Mouse (Mus musculus): ENCODE measurements around the gene Aebp2. TPM values are rescaled to one million over a fixed set of nuclear protein-coding genes. Genes with fewer than 3 reads are reported as not detected.
"Not testable (repeated sequence)": the region's sequence is repeated elsewhere in the genome, so short reads cannot be mapped to it uniquely, and the experiment has no call there.

Gene Aebp2
- 9.5 and 9.7 TPM in 2 replicates for polyA plus RNA-seq (2015; fragmentation: Nextera tagmentation; extraction: Ambion mirVana)

GRCm38 (mm10) chr6:140622391-140623225 lies at the start of gene Aebp2:
Gene Aebp2 (plus strand): TSS chr6:140622663.
- Histone ChIP-seq H3K27ac (peak within 1 kb of the TSS; percentile 96), H3K9ac (peak within 1 kb of the TSS; percentile 100), H3K4me1 (replicated peaks) (peaks cover 20% of the 10 kb centered on the region), H3K9me3 (no peaks in the 10 kb centered on the region), H3K27me3 (replicated peaks) (no peaks in the 10 kb centered on the region), H3K4me3 (replicated peaks) (peak within 1 kb of the TSS; percentile 100), H3K4me2 (replicated peaks) (peak within 1 kb of the TSS; percentile 67), H3K36me3 (no peaks in the 10 kb centered on the region)
- peak; percentile 2 for ATAC-seq
- WGBS, result 44% methylated on average over 30 of the region's 30 CpGs

GRCm38 (mm10) chr6:140574943-140575342 lies 47.5 kb upstream of the Aebp2 start:
- no peaks in the 10 kb centered on the region for H3K4me1 ChIP-seq (replicated peaks)
- H3K36me3 ChIP-seq, result peaks cover 28% of the 10 kb centered on the region
- H3K27ac ChIP-seq, result no peak overlapping the region
- H3K9me3 ChIP-seq, result no peaks in the 10 kb centered on the region
- WGBS, result 90% methylated on average over 3 of the region's 3 CpGs
- H3K9ac ChIP-seq, result no peak overlapping the region
- H3K4me2 ChIP-seq (replicated peaks), result no peak overlapping the region
- ATAC-seq, result no peak
- H3K27me3 ChIP-seq (replicated peaks), result no peaks in the 10 kb centered on the region
- H3K4me3 ChIP-seq (replicated peaks), result no peak overlapping the region

GRCm38 (mm10) chr6:140576133-140576532 lies 46.3 kb upstream of the Aebp2 start:
- Histone ChIP-seq H3K4me2 (replicated peaks) (no peak overlapping the region), H3K27ac (no peak overlapping the region), H3K4me3 (replicated peaks) (no peak overlapping the region), H3K27me3 (replicated peaks) (no peaks in the 10 kb centered on the region), H3K4me1 (replicated peaks) (no peaks in the 10 kb centered on the region), H3K9me3 (no peaks in the 10 kb centered on the region), H3K36me3 (peaks cover 23% of the 10 kb centered on the region), H3K9ac (no peak overlapping the region)
- WGBS, result 69% methylated on average over 8 of the region's 8 CpGs
- no peak for ATAC-seq

- no peaks in the 10 kb centered on the region for H3K4me1 ChIP-seq (replicated peaks)
- WGBS, result 69% methylated on average over 18 of the region's 18 CpGs
These were observed 45.3 kb upstream of the Aebp2 start for GRCm38 (mm10) chr6:140576961-140577821.

GRCm38 (mm10) chr6:140577822-140578170 lies 44.7 kb upstream of the Aebp2 start:
- WGBS, result 95% methylated on average over 4 of the region's 4 CpGs
- no peak overlapping the region for H3K4me3 ChIP-seq (replicated peaks)
- H3K4me2 ChIP-seq (replicated peaks), result no peak overlapping the region
- no peak for ATAC-seq
- no peaks in the 10 kb centered on the region for H3K27me3 ChIP-seq (replicated peaks)
- H3K27ac ChIP-seq, result no peak overlapping the region
- H3K36me3 ChIP-seq, result peaks cover 23% of the 10 kb centered on the region
- H3K4me1 ChIP-seq (replicated peaks), result no peaks in the 10 kb centered on the region
- H3K9ac ChIP-seq, result no peak overlapping the region
- no peaks in the 10 kb centered on the region for H3K9me3 ChIP-seq

More at GRCm38 (mm10) chr6:140576961-140577821, 45.3 kb upstream of the Aebp2 start:
- Histone ChIP-seq H3K36me3 (peaks cover 23% of the 10 kb centered on the region), H3K9ac (no peak overlapping the region), H3K27me3 (replicated peaks) (no peaks in the 10 kb centered on the region), H3K27ac (no peak overlapping the region), H3K4me2 (replicated peaks) (no peak overlapping the region), H3K4me3 (replicated peaks) (no peak overlapping the region), H3K9me3 (no peaks in the 10 kb centered on the region)
- peak; percentile 77 for ATAC-seq

GRCm38 (mm10) chr6:140578985-140579384 lies 43.5 kb upstream of the Aebp2 start:
- H3K4me2 ChIP-seq (replicated peaks); H3K9ac ChIP-seq; ATAC-seq; H3K9me3 ChIP-seq; H3K27me3 ChIP-seq (replicated peaks); H3K27ac ChIP-seq; H3K4me1 ChIP-seq (replicated peaks); H3K4me3 ChIP-seq (replicated peaks): not testable (repeated sequence)
- H3K36me3 ChIP-seq, result peaks cover 15% of the 10 kb centered on the region

- no peaks in the 10 kb centered on the region for H3K9me3 ChIP-seq
- no peak for ATAC-seq
- H3K27ac ChIP-seq, result no peak overlapping the region
- 74% methylated on average over 4 of the region's 4 CpGs for WGBS
- H3K4me1 ChIP-seq (replicated peaks), result no peaks in the 10 kb centered on the region
- no peak overlapping the region for H3K9ac ChIP-seq
- H3K27me3 ChIP-seq (replicated peaks), result no peaks in the 10 kb centered on the region
- peaks cover 9% of the 10 kb centered on the region; the same call in 1 of the 2 replicates for H3K36me3 ChIP-seq
- no peak overlapping the region for H3K4me2 ChIP-seq (replicated peaks)
- H3K4me3 ChIP-seq (replicated peaks), result no peak overlapping the region
These were observed 42.3 kb upstream of the Aebp2 start for GRCm38 (mm10) chr6:140580170-140580569.

GRCm38 (mm10) chr6:140586714-140587259 lies 35.7 kb upstream of the Aebp2 start:
- Histone ChIP-seq H3K9me3 (no peaks in the 10 kb centered on the region), H3K27ac (no peak overlapping the region), H3K36me3 (peaks cover 25% of the 10 kb centered on the region), H3K4me2 (replicated peaks) (no peak overlapping the region), H3K9ac (no peak overlapping the region), H3K4me1 (replicated peaks) (no peaks in the 10 kb centered on the region), H3K4me3 (replicated peaks) (no peak overlapping the region), H3K27me3 (replicated peaks) (no peaks in the 10 kb centered on the region)
- WGBS, result 81% methylated on average over 8 of the region's 8 CpGs
- ATAC-seq, result no peak

- no peak for ATAC-seq
- Histone ChIP-seq H3K9ac (no peak overlapping the region), H3K27me3 (replicated peaks) (no peaks in the 10 kb centered on the region), H3K4me2 (replicated peaks) (no peak overlapping the region), H3K36me3 (peaks cover 31% of the 10 kb centered on the region), H3K4me1 (replicated peaks) (0 out of 2 replicates have a peak, but pooled peaks cover 3% of the 10 kb centered on the region), H3K4me3 (replicated peaks) (no peak overlapping the region), H3K9me3 (no peaks in the 10 kb centered on the region), H3K27ac (no peak overlapping the region)
- WGBS, result 89% methylated on average over 5 of the region's 5 CpGs
These were observed 31.1 kb upstream of the Aebp2 start for GRCm38 (mm10) chr6:140591331-140591730.

GRCm38 (mm10) chr6:140592713-140593112 lies 29.8 kb upstream of the Aebp2 start:
- Histone ChIP-seq H3K9ac (no peak overlapping the region), H3K4me2 (replicated peaks) (no peak overlapping the region), H3K36me3 (peaks cover 31% of the 10 kb centered on the region), H3K4me3 (replicated peaks) (no peak overlapping the region), H3K4me1 (replicated peaks) (0 out of 2 replicates have a peak, but pooled peaks cover 3% of the 10 kb centered on the region), H3K27ac (no peak overlapping the region), H3K27me3 (replicated peaks) (no peaks in the 10 kb centered on the region), H3K9me3 (no peaks in the 10 kb centered on the region)
- ATAC-seq, result peak; percentile 75
- WGBS, result 74% methylated on average over 8 of the region's 8 CpGs

- H3K36me3 ChIP-seq, result peaks cover 25% of the 10 kb centered on the region
- H3K27me3 ChIP-seq (replicated peaks), result no peaks in the 10 kb centered on the region
- H3K27ac ChIP-seq, result peak overlapping the region; percentile 22; the same call in 1 of the 2 replicates
- peak; percentile 82 for ATAC-seq
- H3K9ac ChIP-seq, result no peak overlapping the region
- no peaks in the 10 kb centered on the region for H3K9me3 ChIP-seq
- 72% methylated on average over 17 of the region's 17 CpGs for WGBS
- H3K4me1 ChIP-seq (replicated peaks), result 0 out of 2 replicates have a peak, but pooled peaks cover 3% of the 10 kb centered on the region
- H3K4me2 ChIP-seq (replicated peaks), result no peak overlapping the region
- no peak overlapping the region for H3K4me3 ChIP-seq (replicated peaks)
These were observed 28.9 kb upstream of the Aebp2 start for GRCm38 (mm10) chr6:140593420-140594170.

All from intestine, embryonic 15.5 days (tissue).